7 mouse cellular contexts compared by ENCODE assay signal in the genomic region with DNA sequence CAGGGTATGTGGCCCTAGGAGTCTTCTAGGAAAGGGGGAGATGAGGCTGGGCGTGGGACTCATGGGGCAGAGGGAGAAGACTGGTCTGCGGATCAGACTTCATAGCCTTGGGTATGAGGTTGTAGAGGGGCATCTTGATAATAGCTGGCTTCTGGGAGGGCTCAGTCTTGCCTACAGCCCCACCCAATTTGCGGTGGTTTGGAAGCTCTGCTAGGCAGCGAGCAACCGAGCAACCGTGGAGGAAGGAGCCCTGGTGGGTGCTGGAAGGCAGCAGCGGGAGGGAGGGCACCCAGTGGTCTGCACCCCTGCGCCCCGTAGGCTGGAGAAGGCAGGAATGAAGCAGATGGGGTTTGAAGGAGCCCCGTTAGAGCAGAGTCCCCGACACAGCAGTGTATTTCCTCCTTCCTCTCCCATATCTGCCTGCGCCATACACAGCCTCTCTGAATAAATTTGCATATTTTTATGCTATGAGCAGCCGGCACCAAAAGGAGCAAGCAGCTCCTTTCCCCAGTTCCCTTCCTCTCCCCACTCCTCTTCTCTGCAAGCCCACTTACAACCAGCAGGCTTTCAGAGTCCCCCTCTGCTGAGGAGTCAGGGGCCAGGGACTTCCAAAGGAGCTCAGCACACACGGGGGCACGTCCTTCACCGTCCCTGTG. TPM values are rescaled to one million over a fixed set of nuclear protein-coding genes. Genes with fewer than 3 reads are reported as not detected.
A peak's percentile ranks its signal among the peaks of the same experiment; 100 is the strongest.
DNase-seq lines count a peak whose midpoint lies in the region; ATAC-seq and TF ChIP-seq lines count a peak whose summit lies in the region.

No protein-coding gene starts in this region.

- peak overlapping the region; percentile 22; the same call in 1 of the 2 replicates for H3K4me2 ChIP-seq in lung, postnatal 0 days (replicated peaks; ENCODE audit: low read depth, low read length)
- H3K4me2 ChIP-seq in forebrain, embryonic 16.5 days (ENCODE audit: low read length): peak overlapping the region; percentile 57
- peak overlapping the region; percentile 32; the same call in 1 of the 2 replicates for H3K4me2 ChIP-seq in limb, embryonic 13.5 days (replicated peaks)
- peak overlapping the region; percentile 8; the same call in 1 of the 2 replicates for H3K4me2 ChIP-seq in stomach, embryonic 14.5 days (replicated peaks; ENCODE audit: low read depth, low read length)

- H3K9me3 ChIP-seq in lung, postnatal 0 days (ENCODE audit: low read length): no peaks in the 10 kb centered on the region
- H3K9me3 ChIP-seq in forebrain, embryonic 16.5 days (ENCODE audit: control insufficient read depth, low read length): no peaks in the 10 kb centered on the region
- no peaks in the 10 kb centered on the region for H3K9me3 ChIP-seq in limb, embryonic 13.5 days
- no peaks in the 10 kb centered on the region for H3K9me3 ChIP-seq in stomach, embryonic 14.5 days (ENCODE audit: control insufficient read depth, low read depth, low read length)

- TF ChIP-seq CTCF in lung, postnatal 0 days (IDR thresholded peaks at IDR 0.05): no peak

- DNase-seq in lung, postnatal 0 days (ENCODE audit: low spot score): no peak
- DNase-seq in lung, postnatal 14 days: no peak
- DNase-seq in cerebellum, adult 11-12 months: no peak
- DNase-seq in ovary, postnatal 36 days (ENCODE audit: low spot score): no peak

- ATAC-seq in lung, postnatal 0 days: no peak
- ATAC-seq in forebrain, embryonic 16.5 days: peak; percentile 87
- ATAC-seq in limb, embryonic 13.5 days (ENCODE audit: low FRiP score, low read depth): no peak
- no peak for ATAC-seq in stomach, embryonic 14.5 days (ENCODE audit: insufficient number of reproducible peaks, insufficient read depth, low FRiP score, low read depth)

- no peaks in the 10 kb centered on the region for H3K36me3 ChIP-seq in lung, postnatal 0 days (ENCODE audit: insufficient read depth, low read length)
- no peaks in the 10 kb centered on the region for H3K36me3 ChIP-seq in forebrain, embryonic 16.5 days (ENCODE audit: control insufficient read depth, insufficient read depth)
- H3K36me3 ChIP-seq in limb, embryonic 13.5 days: no peaks in the 10 kb centered on the region
- H3K36me3 ChIP-seq in stomach, embryonic 14.5 days (ENCODE audit: control insufficient read depth, insufficient read depth, low read length): no peaks in the 10 kb centered on the region

- WGBS in lung, postnatal 0 days: 41% methylated on average over 16 of the region's 16 CpGs
- 12% methylated on average over 16 of the region's 16 CpGs for WGBS in forebrain, embryonic 16.5 days
- 34% methylated on average over 16 of the region's 16 CpGs for WGBS in limb, embryonic 13.5 days
- WGBS in stomach, embryonic 14.5 days: 35% methylated on average over 16 of the region's 16 CpGs

- H3K27ac ChIP-seq in lung, postnatal 0 days (ENCODE audit: low read length): no peak overlapping the region
- peak overlapping the region; percentile 99 for H3K27ac ChIP-seq in forebrain, embryonic 16.5 days (ENCODE audit: low read length)
- no peak overlapping the region for H3K27ac ChIP-seq in limb, embryonic 13.5 days
- H3K27ac ChIP-seq in stomach, embryonic 14.5 days (ENCODE audit: low read length): no peak overlapping the region

- TF ChIP-seq EP300 in lung, postnatal 0 days (IDR thresholded peaks at IDR 0.05): no peak

- no peak overlapping the region for H3K4me3 ChIP-seq in lung, postnatal 0 days (ENCODE audit: low read depth, low read length)
- H3K4me3 ChIP-seq in forebrain, embryonic 16.5 days (replicated peaks; ENCODE audit: low read length): peak overlapping the region; percentile 28
- no peak overlapping the region for H3K4me3 ChIP-seq in limb, embryonic 13.5 days
- no peak overlapping the region for H3K4me3 ChIP-seq in stomach, embryonic 14.5 days (ENCODE audit: low read depth, low read length)

- no peaks in the 10 kb centered on the region for H3K27me3 ChIP-seq in lung, postnatal 0 days (replicated peaks; ENCODE audit: insufficient read depth, low read length)
- H3K27me3 ChIP-seq in forebrain, embryonic 16.5 days (replicated peaks; ENCODE audit: control insufficient read depth, insufficient read depth, low read length): no peaks in the 10 kb centered on the region
- peaks cover 51% of the 10 kb centered on the region for H3K27me3 ChIP-seq in limb, embryonic 13.5 days
- no peaks in the 10 kb centered on the region for H3K27me3 ChIP-seq in stomach, embryonic 14.5 days (ENCODE audit: control insufficient read depth, insufficient read depth, low read length)

- H3K4me1 ChIP-seq in lung, postnatal 0 days (ENCODE audit: insufficient read depth, low read depth, low read length): no peaks in the 10 kb centered on the region
- peaks cover 51% of the 10 kb centered on the region for H3K4me1 ChIP-seq in forebrain, embryonic 16.5 days (replicated peaks; ENCODE audit: control insufficient read depth, insufficient read depth, low read length)
- peaks cover 6% of the 10 kb centered on the region; the same call in 1 of the 2 replicates for H3K4me1 ChIP-seq in limb, embryonic 13.5 days
- peaks cover 15% of the 10 kb centered on the region for H3K4me1 ChIP-seq in stomach, embryonic 14.5 days (ENCODE audit: control insufficient read depth, insufficient read depth, low read length)

- H3K9ac ChIP-seq in lung, postnatal 0 days (replicated peaks; ENCODE audit: low read depth): no peak overlapping the region
- peak overlapping the region; percentile 68 for H3K9ac ChIP-seq in forebrain, embryonic 16.5 days (replicated peaks; ENCODE audit: low read depth, low read length)
- no peak overlapping the region for H3K9ac ChIP-seq in limb, embryonic 13.5 days
- no peak overlapping the region for H3K9ac ChIP-seq in stomach, embryonic 14.5 days (replicated peaks; ENCODE audit: low read depth, low read length)

RNA-seq across cellular contexts. Expression of a gene that starts 20.9 kb away (rescaled TPM):
- not detected in 2 replicates for polyA plus RNA-seq in lung, postnatal 0 days (2015; fragmentation: Nextera tagmentation; extraction: Ambion mirVana)
- polyA plus RNA-seq in forebrain, embryonic 16.5 days (2015; fragmentation: Nextera tagmentation; extraction: Ambion mirVana): not detected in 2 replicates
- polyA plus RNA-seq in limb, embryonic 13.5 days (2015; fragmentation: Nextera tagmentation; extraction: Ambion mirVana): not detected in 2 replicates
- polyA plus RNA-seq in stomach, embryonic 14.5 days (2014; fragmentation: Nextera tagmentation; extraction: Ambion mirVana): not detected in 2 replicates
